Mouse (Mus musculus) stomach, postnatal 0 days (tissue): ENCODE measurements at regions not wholly inside any gene's neighbourhood (a gene's known extent, or its start where the extent isn't known, plus 50 kb on each side); places are given as distances from the start of the nearest gene placed in this dataset.

Experiments used
- CTCF ChIP-seq: IDR thresholded peaks from 2 replicates; pipeline ENCODE4 v1.5.1; 2016; ENCODE audit warnings: antibody characterized with exemption, low read depth, mild to moderate bottlenecking, moderate library complexity
- EP300 ChIP-seq: optimal IDR thresholded peaks from 2 replicates; pipeline ENCODE3; 2016; ENCODE audit warnings: antibody characterized with exemption

DNA sequence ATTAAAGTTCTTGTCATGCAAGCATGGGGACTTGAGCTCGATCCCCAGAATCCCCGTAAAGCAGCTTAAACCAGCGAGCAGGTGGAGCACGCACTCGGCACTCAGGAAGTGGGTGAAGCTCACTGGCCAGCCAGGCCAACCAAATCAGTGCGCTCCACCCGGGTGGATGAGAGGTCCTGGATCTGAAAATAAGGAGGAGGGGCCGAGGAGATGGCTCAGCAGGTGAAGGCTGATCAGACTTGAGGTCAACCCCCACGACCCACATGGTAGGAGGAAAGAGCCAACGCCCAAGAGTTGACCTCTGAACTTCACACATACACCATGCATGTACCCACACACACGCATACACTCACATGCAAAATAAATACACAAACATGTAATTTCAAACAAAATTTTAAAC is 120.8 kb downstream of the Inhbb start:
- TF ChIP-seq EP300 (no peak), CTCF (no peak)
